Mouse (Mus musculus) thymus, postnatal 4 days (tissue): Measurements from ENCODE around the gene Car5a.

Source experiments
- DNase-seq: peaks from one replicate; pipeline ENCODE4 v3.0.0; 2021

The Car5a gene

DNA sequence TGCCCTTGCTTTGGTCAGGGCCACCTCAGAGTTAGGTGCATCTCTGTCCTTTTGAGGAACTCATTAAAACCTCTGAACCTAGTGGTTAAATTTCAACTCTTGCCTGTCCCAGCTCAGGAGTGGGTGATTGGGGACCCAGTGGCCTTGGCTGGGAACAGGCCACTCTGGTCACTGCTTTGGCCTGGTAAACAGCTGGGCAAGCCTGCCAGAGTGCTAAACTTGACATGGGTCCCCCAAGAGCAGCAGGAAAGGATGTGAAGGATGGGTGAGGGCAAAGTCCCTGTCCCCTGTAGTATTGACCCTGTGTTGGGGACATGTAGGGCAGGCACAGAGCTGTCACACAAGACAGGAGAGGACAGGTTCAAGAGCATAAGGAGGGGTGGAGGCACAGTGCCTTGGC, at the start of gene Car5a:
Gene Car5a, minus strand, starts transcription at position 74 of the 400 bp plus-strand sequence.
- DNase-seq: no peak

DNA sequence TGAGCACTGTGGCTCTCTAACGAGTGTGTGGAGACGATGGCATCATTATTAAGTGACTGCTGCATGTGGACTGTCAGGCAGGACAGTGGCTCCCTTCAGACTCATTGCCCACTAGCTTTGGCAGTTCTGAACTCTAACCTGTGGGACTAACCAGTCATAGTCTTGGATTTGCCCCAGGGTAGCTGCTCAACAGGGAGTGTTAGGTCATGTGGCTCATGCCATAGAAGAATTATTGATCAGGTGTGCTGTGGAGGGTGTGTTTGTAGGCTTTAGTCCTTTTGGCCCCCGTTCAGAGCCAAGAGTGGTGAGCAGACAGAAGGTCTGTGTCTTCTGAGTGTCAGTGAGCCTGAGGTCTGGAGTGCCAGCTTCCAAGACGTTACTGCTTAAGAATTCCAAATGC, 48.2 kb upstream of the Car5a start:
- DNase-seq: no peak

GRCm38 (mm10) chr8:121991611-121992010, 46.9 kb upstream of the Car5a start:
- DNase-seq: no peak

- no peak for DNase-seq
Observed at GRCm38 (mm10) chr8:121990506-121991255, 46.0 kb upstream of the Car5a start.

DNA sequence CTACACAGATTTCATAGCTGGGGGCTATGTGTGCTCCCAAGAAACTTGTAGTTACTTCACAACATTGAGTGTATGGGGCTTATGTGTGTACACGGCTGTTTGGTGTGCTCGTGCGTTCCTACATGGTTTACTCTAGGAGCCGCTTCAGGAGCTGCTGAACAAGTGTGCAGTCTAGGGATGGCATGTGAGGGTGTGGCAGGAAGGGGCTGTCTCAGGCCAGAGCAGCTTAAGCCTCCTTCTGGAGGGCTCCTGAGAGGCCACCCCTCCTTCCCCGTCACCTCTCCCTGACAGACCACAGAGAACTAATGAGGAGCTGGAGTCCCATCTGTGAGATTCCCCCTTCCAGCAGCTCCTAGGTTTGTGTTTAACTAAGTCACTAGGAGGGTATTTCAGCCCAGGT, 43.2 kb upstream of the Car5a start:
- no peak for DNase-seq

DNA sequence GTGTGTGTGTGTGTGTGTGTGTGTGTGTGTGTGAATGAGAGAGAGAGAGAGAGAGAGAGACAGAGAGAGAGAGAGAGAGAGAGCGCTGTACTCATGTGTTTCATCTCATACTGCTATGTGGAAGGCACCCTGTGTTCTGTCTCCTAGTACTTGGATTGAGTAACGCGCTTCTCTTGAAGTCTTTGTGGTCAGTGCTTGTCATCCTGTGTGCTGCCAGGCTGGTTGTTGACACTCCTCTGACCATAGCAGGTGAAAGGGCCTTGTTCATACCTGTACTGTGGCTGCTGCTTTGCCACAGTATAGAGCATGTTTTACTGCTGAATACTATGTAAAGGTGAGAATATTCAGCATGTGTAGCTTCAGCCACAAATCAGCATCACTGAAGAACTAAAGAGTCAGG, 41.0 kb upstream of the Car5a start:
- no peak for DNase-seq

DNA sequence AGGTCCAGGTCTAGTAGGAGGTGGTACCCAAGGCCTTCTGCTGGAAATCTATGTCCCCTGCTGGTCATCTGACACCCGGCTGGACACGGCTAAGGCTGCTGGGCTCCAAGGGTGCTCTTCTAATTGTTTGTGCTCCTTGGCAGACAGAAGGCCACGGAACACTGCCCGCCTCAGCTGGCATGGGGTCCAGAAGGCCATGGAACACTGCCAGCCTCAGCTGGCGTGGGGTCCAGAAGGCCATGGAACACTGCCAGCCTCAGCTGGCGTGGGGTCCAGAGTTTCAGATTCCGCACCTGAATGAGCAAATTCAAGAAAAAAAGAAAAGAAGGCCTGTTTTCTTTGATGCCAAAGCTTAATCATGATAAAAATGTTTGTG, 36.8 kb upstream of the Car5a start:
- no peak for DNase-seq

DNA sequence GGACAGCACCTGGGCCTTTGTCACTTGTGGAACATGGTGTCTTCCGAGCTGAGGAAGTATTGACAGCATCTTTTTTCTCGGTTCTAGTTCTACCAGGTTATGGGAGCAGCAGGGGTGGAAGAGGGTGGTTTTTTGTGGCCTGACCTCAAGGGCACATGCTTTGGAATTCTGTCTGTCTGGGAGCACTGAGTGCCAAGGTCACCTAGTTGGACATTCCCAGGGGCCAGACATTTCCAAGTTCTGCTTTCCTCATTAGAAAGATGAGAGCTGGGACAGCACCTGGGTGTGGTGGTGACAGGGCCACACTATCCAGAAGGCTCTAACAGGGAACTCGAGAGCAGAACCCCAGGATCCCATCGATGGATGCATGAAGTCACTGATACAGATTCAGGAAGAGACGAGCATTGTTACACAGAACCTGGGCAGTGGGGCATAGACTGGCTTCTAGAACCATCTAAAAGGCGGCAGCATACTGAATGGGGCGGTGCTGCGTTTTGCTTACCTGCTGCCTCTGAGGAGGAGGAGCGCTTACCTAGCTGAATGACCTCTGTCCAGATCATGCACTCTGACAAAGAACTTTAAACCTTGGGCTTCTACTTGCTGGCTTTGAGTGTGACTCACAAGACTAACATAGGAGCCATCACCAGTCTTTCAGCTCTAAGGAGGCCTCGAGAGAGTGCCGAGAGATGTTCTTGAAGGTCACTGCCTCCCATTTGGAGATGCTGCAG, 36.3 kb upstream of the Car5a start:
- DNase-seq: no peak

GRCm38 (mm10) chr8:121978670-121979069, 34.0 kb upstream of the Car5a start:
- no peak for DNase-seq

GRCm38 (mm10) chr8:121977819-121978590, 33.3 kb upstream of the Car5a start:
- DNase-seq: no peak

GRCm38 (mm10) chr8:121973906-121974305, 29.2 kb upstream of the Car5a start:
- no peak for DNase-seq

- DNase-seq: no peak
Observed at GRCm38 (mm10) chr8:121971488-121972058, 26.9 kb upstream of the Car5a start.

DNA sequence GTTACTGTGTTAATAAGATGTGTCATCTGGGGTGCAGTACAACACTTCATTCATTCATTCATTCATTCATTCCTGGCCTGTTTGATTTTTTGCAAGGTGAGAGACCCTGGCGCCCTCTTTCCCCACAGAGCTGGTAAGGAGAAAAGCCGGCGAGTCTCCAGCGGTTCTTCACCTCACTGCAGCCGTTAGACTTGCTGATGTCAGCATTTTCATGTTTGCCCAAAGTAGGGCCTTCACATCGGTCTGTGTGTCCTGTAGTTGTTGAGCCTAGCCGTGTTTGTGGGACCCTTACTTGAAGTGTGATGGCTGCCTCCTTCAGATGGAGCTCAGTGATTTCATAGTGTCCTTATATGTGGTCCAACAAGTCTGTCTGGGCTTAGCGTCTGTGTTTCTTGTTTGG, 25.5 kb upstream of the Car5a start:
- DNase-seq: no peak

DNA sequence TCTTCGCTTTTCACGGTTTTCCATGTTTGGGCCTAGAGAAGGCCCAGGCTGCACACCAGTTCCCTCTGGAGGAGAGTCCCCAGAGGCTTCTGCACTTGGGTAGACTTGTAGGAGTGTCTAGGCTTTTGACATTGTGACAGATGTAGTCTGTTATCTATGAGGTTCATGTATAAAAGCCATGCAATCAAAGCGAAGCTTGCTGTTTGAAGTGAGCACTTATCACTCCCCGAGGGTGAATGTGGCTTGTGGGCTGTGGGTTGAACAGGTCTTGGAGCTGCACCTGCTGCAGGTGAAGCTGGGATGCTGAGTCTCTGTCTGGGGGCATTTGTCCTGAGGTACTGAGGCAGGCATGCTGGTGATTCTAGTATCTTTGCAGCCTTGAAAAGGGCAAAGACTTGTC, 23.8 kb upstream of the Car5a start:
- DNase-seq: no peak

DNA sequence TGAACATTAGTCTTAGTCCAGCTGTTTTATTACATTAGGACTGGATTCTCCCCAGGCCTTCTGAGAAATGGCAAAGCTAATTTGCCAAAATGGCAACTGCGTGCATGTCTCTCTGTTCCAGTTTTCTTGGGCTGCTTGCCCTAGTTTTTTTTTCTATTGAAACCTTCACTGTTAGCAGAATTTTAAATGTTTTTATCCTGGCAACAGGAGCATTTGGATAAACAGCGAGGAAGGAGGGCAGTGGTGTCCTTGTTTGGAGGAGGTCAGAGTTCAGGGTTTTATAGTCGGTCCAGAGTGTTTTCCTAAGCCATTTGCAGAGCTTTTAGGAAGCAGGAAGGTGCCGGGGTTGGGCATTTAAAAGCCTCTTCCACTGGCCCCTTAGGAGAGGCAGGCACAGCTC, 23.3 kb upstream of the Car5a start:
- no peak for DNase-seq

GRCm38 (mm10) chr8:121966714-121967448, 22.2 kb upstream of the Car5a start:
- DNase-seq: no peak

DNA sequence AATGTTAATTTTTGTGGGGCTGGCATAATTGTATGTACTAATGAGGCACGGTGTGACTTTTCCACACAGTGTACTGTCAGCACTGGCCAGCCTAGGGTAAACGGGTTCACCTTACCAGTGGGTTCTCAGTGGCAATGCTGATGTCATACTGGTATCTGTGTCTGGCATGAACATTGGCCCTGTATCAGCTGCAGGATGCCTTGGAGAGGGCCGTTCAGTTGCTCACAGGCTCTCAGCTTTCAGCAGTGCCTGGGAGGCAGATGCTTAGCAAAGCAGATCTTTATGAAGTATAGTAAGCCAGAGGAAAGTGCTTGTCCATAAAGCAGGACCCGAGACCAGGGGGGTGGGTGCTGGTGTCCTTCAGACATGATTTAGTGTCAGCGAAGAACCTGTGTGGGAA, 21.4 kb upstream of the Car5a start:
- DNase-seq: no peak

- no peak for DNase-seq
Observed at GRCm38 (mm10) chr8:121964716-121965512, 20.2 kb upstream of the Car5a start.

DNA sequence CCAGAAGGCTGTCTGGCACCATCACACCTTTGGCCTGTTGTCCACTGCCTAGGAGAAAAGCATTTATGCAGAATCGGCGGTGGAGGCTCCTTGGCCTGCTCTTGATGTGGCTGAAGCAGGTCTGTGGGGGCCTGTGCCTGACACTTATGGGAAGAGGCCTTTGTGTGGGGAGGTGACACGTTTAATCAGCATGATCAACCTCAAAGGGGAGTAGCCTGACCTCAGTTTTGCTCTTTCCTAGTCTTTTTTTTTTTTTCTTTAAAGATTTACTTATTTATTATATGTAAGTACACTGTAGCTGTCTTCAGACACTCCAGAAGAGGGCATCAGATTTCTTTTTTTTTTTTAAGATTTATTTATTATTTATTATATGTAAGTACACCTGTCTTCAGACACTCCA, 18.2 kb upstream of the Car5a start:
- DNase-seq: no peak

DNA sequence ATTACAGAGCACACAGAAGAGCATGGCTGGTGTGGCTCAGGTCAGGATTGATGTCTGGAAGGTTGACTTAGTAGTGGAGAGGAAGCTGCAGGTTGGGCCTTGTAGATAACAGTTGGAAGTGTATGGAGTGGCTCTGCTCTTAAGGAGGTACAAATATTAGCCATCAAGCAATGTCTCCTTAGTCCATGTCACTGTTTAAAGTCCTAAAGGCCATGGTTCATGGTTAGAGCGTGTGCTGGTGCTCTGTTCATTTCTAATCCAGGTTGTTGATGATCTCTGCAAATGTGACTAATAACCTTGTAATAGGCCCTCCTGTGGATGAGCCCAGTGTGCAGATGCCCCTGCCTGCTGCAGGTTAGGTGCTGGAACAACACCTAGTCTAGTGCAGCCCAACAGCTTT, 13.7 kb upstream of the Car5a start:
- no peak for DNase-seq

DNA sequence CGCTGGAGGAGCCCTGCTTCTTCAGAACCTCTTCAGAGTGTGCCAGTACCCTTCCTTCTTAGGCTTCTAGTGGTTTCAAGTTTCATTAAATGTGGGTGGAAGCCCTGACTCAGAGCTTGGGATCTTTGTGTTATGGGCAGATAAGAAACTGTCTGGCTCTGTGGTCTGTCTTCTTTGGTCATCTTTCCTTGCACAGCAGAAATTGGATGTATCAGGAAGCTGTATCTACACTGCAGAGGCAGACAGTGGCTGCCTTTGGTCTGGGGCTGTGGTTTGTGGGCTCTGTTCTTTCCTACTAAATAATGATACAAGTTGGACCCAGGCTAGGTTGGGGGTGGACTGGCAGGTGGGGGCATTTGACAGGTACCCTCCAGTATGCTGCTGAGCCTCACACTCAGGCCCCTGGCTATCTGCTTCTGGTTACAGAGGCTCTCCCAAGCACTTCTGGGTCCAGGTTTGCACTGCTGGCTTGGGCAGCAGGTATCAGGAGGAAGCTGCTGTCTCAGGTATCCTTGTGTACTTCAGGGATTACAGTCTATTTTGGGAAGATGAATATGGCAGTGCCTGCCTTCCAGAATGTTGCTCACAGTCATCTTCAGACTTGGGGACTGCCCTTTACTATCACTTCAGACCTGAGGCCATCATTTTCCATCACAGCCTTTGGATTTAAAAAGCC, 11.3 kb upstream of the Car5a start:
- no peak for DNase-seq
